ENCODE assay signal across 8 mouse cellular contexts in the genomic region with DNA sequence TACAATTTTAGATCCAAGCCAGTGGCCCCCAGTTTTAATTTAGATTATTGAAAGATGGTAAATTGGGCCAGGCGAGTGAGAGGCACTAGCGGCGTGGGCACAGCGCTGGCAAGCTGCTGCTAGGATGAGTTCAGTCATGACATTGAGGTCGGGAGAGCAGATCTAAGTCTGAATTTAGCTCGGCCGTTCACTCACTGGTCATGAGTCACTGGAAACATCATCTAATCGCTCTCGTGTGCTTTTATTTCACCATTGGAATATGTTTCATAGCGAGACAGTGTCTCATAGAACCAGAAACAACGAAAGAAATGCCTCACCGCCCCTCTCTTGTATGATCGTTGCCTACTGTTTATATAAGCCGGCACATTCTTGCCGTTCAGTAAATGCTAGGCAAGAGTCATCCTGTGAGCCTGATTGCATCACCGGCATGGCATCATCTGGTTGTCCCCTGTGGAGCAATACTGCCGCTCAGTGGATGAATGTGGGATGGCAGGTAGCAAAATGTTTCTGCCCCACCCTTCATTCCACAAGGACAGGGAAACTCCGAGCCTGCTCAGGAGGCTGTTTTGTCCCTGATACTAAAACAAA.
DNase-seq lines count a peak whose midpoint lies in the region; ATAC-seq and TF ChIP-seq lines count a peak whose summit lies in the region.

No protein-coding gene starts in this region.

- WGBS in forebrain, embryonic 16.5 days, result 10% methylated on average over 18 of the region's 18 CpGs
- 14% methylated on average over 18 of the region's 18 CpGs for WGBS in liver, postnatal 0 days (ENCODE audit: insufficient replicate concordance)
- WGBS in neural tube, embryonic 14.5 days, result 12% methylated on average over 18 of the region's 18 CpGs

- H3K4me1 ChIP-seq in G1E (ENCODE audit: insufficient read depth, low read depth, low read length), result 0 out of 2 replicates have a peak, but pooled peaks cover 4% of the 10 kb centered on the region
- peaks cover 5% of the 10 kb centered on the region; the same call in 1 of the 2 replicates for H3K4me1 ChIP-seq in forebrain, embryonic 16.5 days (replicated peaks; ENCODE audit: control insufficient read depth, insufficient read depth, low read length)
- H3K4me1 ChIP-seq in liver, postnatal 0 days (ENCODE audit: insufficient read depth), result 0 out of 2 replicates have a peak, but pooled peaks cover 8% of the 10 kb centered on the region
- peaks cover 5% of the 10 kb centered on the region for H3K4me1 ChIP-seq in neural tube, embryonic 14.5 days (ENCODE audit: control insufficient read depth, insufficient read depth, low read length)
- no peaks in the 10 kb centered on the region; the same call in 1 of the 2 replicates for H3K4me1 ChIP-seq in testis, adult 2 months (ENCODE audit: control insufficient read depth, insufficient read depth, low read length)

- intact Hi-C loops in heart, postnatal 25 days (cut with DNase I), result loop anchor here (1.0 to 5.0 kb wide), 4 partner anchors 34 to 534 kb away; partner anchors contain the start of gene Calm2

- no peak for TF ChIP-seq POLR2A in testis, adult 2 months (IDR thresholded peaks at IDR 0.05; ENCODE audit: control insufficient read depth, low read depth, low read length)

- H3K27me3 ChIP-seq in G1E (ENCODE audit: insufficient read depth, low read length), result peaks cover 11% of the 10 kb centered on the region
- H3K27me3 ChIP-seq in forebrain, embryonic 16.5 days (replicated peaks; ENCODE audit: control insufficient read depth, insufficient read depth, low read length), result no peaks in the 10 kb centered on the region
- H3K27me3 ChIP-seq in liver, postnatal 0 days (ENCODE audit: insufficient read depth, low read length), result no peaks in the 10 kb centered on the region
- H3K27me3 ChIP-seq in neural tube, embryonic 14.5 days (ENCODE audit: control insufficient read depth, insufficient read depth, low read length), result no peaks in the 10 kb centered on the region
- H3K27me3 ChIP-seq in testis, adult 2 months (ENCODE audit: control insufficient read depth, insufficient read depth, low read length), result no peaks in the 10 kb centered on the region

- peak overlapping the region; percentile 25 for H3K4me2 ChIP-seq in forebrain, embryonic 16.5 days (ENCODE audit: low read length)
- peak overlapping the region; percentile 47; the same call in 1 of the 2 replicates for H3K4me2 ChIP-seq in liver, postnatal 0 days (ENCODE audit: low read depth, low read length)
- peak overlapping the region; percentile 31; the same call in 1 of the 2 replicates for H3K4me2 ChIP-seq in neural tube, embryonic 14.5 days (ENCODE audit: low read depth, low read length)

- H3K9me3 ChIP-seq in G1E (replicated peaks), result no peaks in the 10 kb centered on the region
- H3K9me3 ChIP-seq in forebrain, embryonic 16.5 days (ENCODE audit: control insufficient read depth, low read length), result no peaks in the 10 kb centered on the region
- H3K9me3 ChIP-seq in liver, postnatal 0 days (ENCODE audit: low read length), result no peaks in the 10 kb centered on the region
- no peaks in the 10 kb centered on the region for H3K9me3 ChIP-seq in neural tube, embryonic 14.5 days (ENCODE audit: control insufficient read depth, low read length)

- no peak overlapping the region for H3K9ac ChIP-seq in forebrain, embryonic 16.5 days (replicated peaks; ENCODE audit: low read depth, low read length)
- H3K9ac ChIP-seq in liver, postnatal 0 days (replicated peaks), result no peak overlapping the region
- peak overlapping the region; percentile 17; the same call in 1 of the 2 replicates for H3K9ac ChIP-seq in neural tube, embryonic 14.5 days (replicated peaks; ENCODE audit: low read depth, low read length)

- no peak overlapping the region for H3K4me3 ChIP-seq in G1E (ENCODE audit: low read depth, low read length)
- H3K4me3 ChIP-seq in forebrain, embryonic 16.5 days (replicated peaks; ENCODE audit: low read length), result no peak overlapping the region
- no peak overlapping the region for H3K4me3 ChIP-seq in liver, postnatal 0 days (ENCODE audit: low read depth, low read length)
- no peak overlapping the region for H3K4me3 ChIP-seq in neural tube, embryonic 14.5 days (ENCODE audit: low read depth, low read length)
- no peak overlapping the region for H3K4me3 ChIP-seq in testis, adult 2 months (ENCODE audit: control insufficient read depth, low read depth, low read length)

- no peaks in the 10 kb centered on the region for H3K36me3 ChIP-seq in G1E (replicated peaks)
- no peaks in the 10 kb centered on the region for H3K36me3 ChIP-seq in forebrain, embryonic 16.5 days (ENCODE audit: control insufficient read depth, insufficient read depth)
- no peaks in the 10 kb centered on the region for H3K36me3 ChIP-seq in liver, postnatal 0 days (replicated peaks; ENCODE audit: insufficient read depth, low read length)
- H3K36me3 ChIP-seq in neural tube, embryonic 14.5 days (ENCODE audit: control insufficient read depth, insufficient read depth, low read length), result no peaks in the 10 kb centered on the region
- no peaks in the 10 kb centered on the region for H3K36me3 ChIP-seq in testis, adult 2 months (ENCODE audit: control insufficient read depth, insufficient read depth, low read length)

- peak; percentile 73 for DNase-seq in G1E (ENCODE audit: low spot score)
- DNase-seq in cerebellum, adult 18-20 months, result peak; percentile 91 to 97
- DNase-seq in heart, postnatal 25 days (ENCODE audit: low spot score), result peak; percentile 78
- peak; percentile 96 for DNase-seq in layer of hippocampus, adult 11-12 months (ENCODE audit: low spot score)
- DNase-seq in liver, postnatal 0 days, result peak; percentile 92

- peak; percentile 75 for ATAC-seq in G1E (ENCODE audit: extremely low read depth, insufficient number of reproducible peaks, low FRiP score, poor library complexity, severe bottlenecking)
- ATAC-seq in forebrain, embryonic 16.5 days, result peak; percentile 93
- ATAC-seq in liver, postnatal 0 days, result peak; percentile 81
- peak; percentile 89 for ATAC-seq in neural tube, embryonic 14.5 days (ENCODE audit: low read depth)

- H3K27ac ChIP-seq in forebrain, embryonic 16.5 days (ENCODE audit: low read length), result no peak overlapping the region
- H3K27ac ChIP-seq in liver, postnatal 0 days (ENCODE audit: low read depth), result no peak overlapping the region
- H3K27ac ChIP-seq in neural tube, embryonic 14.5 days (ENCODE audit: low read depth, low read length), result peak overlapping the region; percentile 36
- no peak overlapping the region for H3K27ac ChIP-seq in testis, adult 2 months (ENCODE audit: control insufficient read depth, insufficient read depth, low read depth, low read length)

- peak; percentile 99 for TF ChIP-seq CTCF in G1E (IDR thresholded peaks at IDR 0.05; ENCODE audit: low read depth, low read length)
- TF ChIP-seq CTCF in liver, postnatal 0 days (IDR thresholded peaks at IDR 0.05; ENCODE audit: low read depth), result peak; percentile 100
- TF ChIP-seq CTCF in testis, adult 2 months (IDR thresholded peaks at IDR 0.05; ENCODE audit: control insufficient read depth, insufficient read depth, insufficient replicate concordance, low read depth, low read length), result peak; percentile 99

- TF ChIP-seq EP300 in liver, postnatal 0 days (IDR thresholded peaks at IDR 0.05; ENCODE audit: low read depth), result no peak
